Mouse (Mus musculus): Measurements from ENCODE around the gene Rapgef6. TPM values are rescaled to one million over a fixed set of nuclear protein-coding genes. Genes with fewer than 3 reads are reported as not detected.
A peak's percentile ranks its signal among the peaks of the same experiment; 100 is the strongest.

Rapgef6 gene
- polyA plus RNA-seq, 1 experiment from 2014 or later, result 20.1 TPM

DNA sequence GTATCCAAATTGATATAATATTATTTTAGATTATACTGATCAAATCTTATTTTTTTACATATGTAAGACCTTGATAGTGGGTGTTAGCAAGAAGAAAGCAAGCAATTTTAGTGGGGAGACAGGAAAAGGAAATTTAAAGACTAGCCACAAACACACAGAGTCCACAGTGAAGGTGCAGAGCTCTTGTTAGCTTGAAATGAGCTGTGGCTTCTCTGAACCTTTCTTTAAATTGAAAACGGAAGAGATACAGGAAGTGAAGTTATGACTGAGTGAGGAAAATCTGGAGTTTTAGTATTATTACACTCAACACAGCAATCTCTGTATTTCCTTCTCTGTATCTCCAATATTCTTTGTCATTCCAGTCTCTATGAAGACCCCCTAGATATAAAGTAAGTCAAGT lies 104.3 kb downstream of the Rapgef6 start:
- ATAC-seq (ENCODE audit: low read depth), result no peak
- H3K9ac ChIP-seq (ENCODE audit: low read depth, low read length), result no peak overlapping the region
- H3K27ac ChIP-seq (ENCODE audit: low read length), result no peak overlapping the region
- no peak overlapping the region for H3K4me2 ChIP-seq (ENCODE audit: low read depth, low read length)
- H3K9me3 ChIP-seq (replicated peaks; ENCODE audit: control insufficient read depth, low read length), result no peaks in the 10 kb centered on the region
- no peaks in the 10 kb centered on the region; the same call in 1 of the 2 replicates for H3K36me3 ChIP-seq (ENCODE audit: control insufficient read depth, insufficient read depth)
- 33% methylated on average over 1 of the region's 1 CpGs for WGBS (ENCODE audit: insufficient replicate concordance)
- no peaks in the 10 kb centered on the region for H3K4me1 ChIP-seq (ENCODE audit: control insufficient read depth, low read depth, low read length)
- no peak overlapping the region for H3K4me3 ChIP-seq (ENCODE audit: low read depth, low read length)
- no peaks in the 10 kb centered on the region for H3K27me3 ChIP-seq (ENCODE audit: control insufficient read depth, insufficient read depth, low read depth, low read length)

DNA sequence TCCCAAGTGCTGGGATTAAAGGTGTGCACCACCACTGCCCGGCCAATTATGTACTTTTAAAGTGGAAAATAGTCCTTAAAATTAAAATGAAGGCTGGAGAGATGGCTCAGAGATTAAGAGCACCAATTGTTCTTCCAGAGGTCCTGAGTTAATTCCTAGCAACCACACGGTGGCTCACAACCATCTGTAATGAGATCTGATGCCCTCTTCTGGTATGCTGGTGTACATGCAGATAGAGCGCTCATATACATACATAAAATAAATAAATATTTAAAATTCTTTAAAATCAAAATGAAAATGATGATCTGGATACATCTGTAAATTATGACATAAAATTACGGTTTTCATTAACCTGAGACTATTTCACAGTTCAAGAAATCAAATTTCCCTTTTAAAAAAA lies 123.8 kb downstream of the Rapgef6 start:
- Histone ChIP-seq H3K36me3 (ENCODE audit: control insufficient read depth, insufficient read depth) (peaks cover 7% of the 10 kb centered on the region; the same call in 1 of the 2 replicates), H3K27ac (ENCODE audit: low read length) (no peak overlapping the region), H3K4me3 (ENCODE audit: low read depth, low read length) (no peak overlapping the region), H3K27me3 (ENCODE audit: control insufficient read depth, insufficient read depth, low read depth, low read length) (no peaks in the 10 kb centered on the region), H3K4me1 (ENCODE audit: control insufficient read depth, low read depth, low read length) (no peaks in the 10 kb centered on the region), H3K9ac (ENCODE audit: low read depth, low read length) (no peak overlapping the region), H3K9me3 (replicated peaks; ENCODE audit: control insufficient read depth, low read length) (no peaks in the 10 kb centered on the region), H3K4me2 (ENCODE audit: low read depth, low read length) (no peak overlapping the region)
- ATAC-seq (ENCODE audit: low read depth), result no peak
- 81% methylated on average over 4 of the region's 4 CpGs for WGBS (ENCODE audit: insufficient replicate concordance)

DNA sequence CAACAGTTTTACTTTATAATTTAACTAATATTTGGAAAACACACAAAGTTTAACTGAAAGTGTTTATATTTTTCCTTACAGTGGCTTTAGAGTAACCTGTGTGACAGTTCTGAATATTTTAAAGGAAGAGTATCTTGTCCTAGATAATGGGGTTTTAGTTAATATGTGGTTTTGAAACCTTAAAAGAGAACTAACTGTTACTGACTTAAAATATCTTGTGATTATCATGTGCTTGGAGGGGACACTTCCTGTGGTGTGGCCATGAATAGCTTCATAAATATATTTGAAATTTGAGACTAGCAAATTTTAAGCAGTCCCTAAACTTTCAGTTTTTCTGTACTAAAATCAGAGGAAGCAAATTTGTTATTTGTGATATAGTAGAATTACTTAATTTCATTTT lies 125.9 kb downstream of the Rapgef6 start:
- ATAC-seq (ENCODE audit: low read depth), result no peak
- no peaks in the 10 kb centered on the region for H3K27me3 ChIP-seq (ENCODE audit: control insufficient read depth, insufficient read depth, low read depth, low read length)
- H3K4me3 ChIP-seq (ENCODE audit: low read depth, low read length), result no peak overlapping the region
- H3K4me2 ChIP-seq (ENCODE audit: low read depth, low read length), result no peak overlapping the region
- no peaks in the 10 kb centered on the region for H3K9me3 ChIP-seq (replicated peaks; ENCODE audit: control insufficient read depth, low read length)
- peaks cover 4% of the 10 kb centered on the region; the same call in 1 of the 2 replicates for H3K36me3 ChIP-seq (ENCODE audit: control insufficient read depth, insufficient read depth)
- H3K27ac ChIP-seq (ENCODE audit: low read length), result no peak overlapping the region
- no peaks in the 10 kb centered on the region for H3K4me1 ChIP-seq (ENCODE audit: control insufficient read depth, low read depth, low read length)
- H3K9ac ChIP-seq (ENCODE audit: low read depth, low read length), result no peak overlapping the region

DNA sequence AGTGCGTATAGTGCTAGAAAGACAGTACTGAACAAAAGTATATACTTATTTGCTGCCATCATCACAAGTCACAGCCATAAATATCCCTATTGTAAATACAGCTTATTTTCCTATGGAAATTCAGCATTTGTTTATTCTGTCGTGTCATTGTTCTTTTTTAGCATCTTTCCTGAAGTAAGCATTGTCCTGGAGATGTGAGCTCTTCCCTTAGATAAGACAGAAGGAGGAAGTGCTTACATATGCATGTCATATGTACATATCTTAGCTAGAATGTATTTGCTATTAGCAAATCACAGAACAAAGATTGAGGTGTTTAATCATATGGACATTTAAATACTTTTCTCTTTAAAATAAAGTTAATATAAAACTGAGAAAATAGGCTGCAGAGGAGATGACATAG lies 132.8 kb downstream of the Rapgef6 start:
- WGBS (ENCODE audit: insufficient replicate concordance), result 60% methylated on average over 2 of the region's 2 CpGs
- H3K4me1 ChIP-seq (ENCODE audit: control insufficient read depth, low read depth, low read length), result no peaks in the 10 kb centered on the region

DNA sequence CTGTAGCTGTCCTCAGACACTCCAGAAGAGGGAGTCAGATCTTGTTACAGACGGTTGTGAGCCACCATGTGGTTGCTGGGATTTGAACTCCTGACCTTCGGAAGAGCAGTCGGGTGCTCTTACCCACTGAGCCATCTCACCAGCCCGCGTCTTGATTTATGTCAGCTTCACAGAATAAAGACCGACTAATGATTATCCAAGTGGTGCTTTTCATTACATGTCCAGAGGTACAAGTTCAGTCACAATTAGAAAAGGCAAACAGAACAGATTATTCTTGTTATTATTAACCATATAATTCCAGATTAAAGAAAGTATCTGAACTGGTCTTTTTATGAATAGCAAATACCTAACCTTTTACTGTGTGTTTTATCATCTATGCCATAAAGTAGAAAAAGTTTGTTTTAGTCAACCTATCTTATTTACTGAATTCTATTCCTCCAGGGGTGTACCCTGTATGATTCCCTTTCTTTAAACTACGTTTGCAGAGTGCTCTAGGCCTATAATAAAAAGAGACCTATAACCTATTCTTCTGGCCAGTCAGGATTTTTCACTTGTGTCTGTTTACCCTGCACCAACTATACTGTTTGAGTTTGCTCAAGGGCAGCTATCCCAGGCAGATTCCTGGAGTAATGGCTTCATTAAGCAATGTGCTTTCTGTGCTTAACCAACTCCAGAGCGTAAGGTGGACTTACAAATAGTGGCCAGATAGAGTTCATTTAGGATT lies 151.1 kb downstream of the Rapgef6 start:
- Histone ChIP-seq H3K27ac (ENCODE audit: low read length) (no peak overlapping the region), H3K9ac (ENCODE audit: low read depth, low read length) (no peak overlapping the region), H3K4me2 (ENCODE audit: low read depth, low read length) (no peak overlapping the region), H3K4me1 (ENCODE audit: control insufficient read depth, low read depth, low read length) (no peaks in the 10 kb centered on the region), H3K27me3 (ENCODE audit: control insufficient read depth, insufficient read depth, low read depth, low read length) (no peaks in the 10 kb centered on the region), H3K9me3 (replicated peaks; ENCODE audit: control insufficient read depth, low read length) (no peaks in the 10 kb centered on the region), H3K4me3 (ENCODE audit: low read depth, low read length) (no peak overlapping the region), H3K36me3 (ENCODE audit: control insufficient read depth, insufficient read depth) (no peaks in the 10 kb centered on the region; the same call in 1 of the 2 replicates)
- ATAC-seq (ENCODE audit: low read depth), result peak; percentile 54; the same call in 1 of the 2 replicates
- WGBS (ENCODE audit: insufficient replicate concordance), result 78% methylated on average over 8 of the region's 8 CpGs

More for the DNA sequence above, 132.8 kb downstream of the Rapgef6 start:
- peaks cover 7% of the 10 kb centered on the region for H3K36me3 ChIP-seq (ENCODE audit: control insufficient read depth, insufficient read depth)
- H3K9me3 ChIP-seq (replicated peaks; ENCODE audit: control insufficient read depth, low read length), result no peaks in the 10 kb centered on the region
- no peak overlapping the region for H3K4me3 ChIP-seq (ENCODE audit: low read depth, low read length)
- no peak for ATAC-seq (ENCODE audit: low read depth)
- no peaks in the 10 kb centered on the region for H3K27me3 ChIP-seq (ENCODE audit: control insufficient read depth, insufficient read depth, low read depth, low read length)
- H3K27ac ChIP-seq (ENCODE audit: low read length), result no peak overlapping the region
- H3K9ac ChIP-seq (ENCODE audit: low read depth, low read length), result no peak overlapping the region
- no peak overlapping the region for H3K4me2 ChIP-seq (ENCODE audit: low read depth, low read length)

DNA sequence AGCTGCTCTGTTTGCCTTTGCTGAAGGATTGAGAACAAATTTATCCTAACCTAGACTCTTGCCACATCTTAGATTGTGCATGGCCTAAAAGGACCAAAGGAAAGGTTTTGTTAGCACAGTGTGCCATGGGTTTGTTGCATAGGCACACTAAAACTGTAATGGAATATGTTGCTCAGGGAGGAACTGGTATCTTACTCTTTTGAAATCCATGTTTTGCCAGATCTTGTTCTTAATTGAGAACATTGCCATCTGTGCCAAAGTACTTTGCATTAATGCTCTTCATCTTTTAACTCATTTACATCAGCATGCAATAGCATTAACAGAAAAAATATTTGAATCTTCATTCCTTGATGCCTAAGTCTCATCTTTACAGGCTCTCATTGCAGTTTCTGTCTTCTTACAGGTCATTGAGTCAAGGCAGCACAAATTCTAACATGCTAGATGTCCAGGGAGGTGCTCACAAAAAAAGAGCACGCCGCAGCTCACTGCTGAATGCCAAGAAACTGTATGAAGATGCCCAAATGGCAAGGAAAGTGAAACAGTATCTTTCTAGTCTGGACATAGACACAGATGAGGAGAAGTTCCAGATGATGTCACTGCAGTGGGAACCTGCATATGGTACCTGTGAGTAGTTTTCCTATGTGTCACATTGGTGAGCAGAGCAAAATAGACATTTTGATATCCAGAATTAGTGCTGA lies 153.3 kb downstream of the Rapgef6 start:
- Histone ChIP-seq H3K9ac (ENCODE audit: low read depth, low read length) (no peak overlapping the region), H3K27me3 (ENCODE audit: control insufficient read depth, insufficient read depth, low read depth, low read length) (no peaks in the 10 kb centered on the region), H3K4me1 (ENCODE audit: control insufficient read depth, low read depth, low read length) (no peaks in the 10 kb centered on the region), H3K27ac (ENCODE audit: low read length) (no peak overlapping the region), H3K4me2 (ENCODE audit: low read depth, low read length) (no peak overlapping the region), H3K36me3 (ENCODE audit: control insufficient read depth, insufficient read depth) (peaks cover 7% of the 10 kb centered on the region), H3K9me3 (replicated peaks; ENCODE audit: control insufficient read depth, low read length) (no peaks in the 10 kb centered on the region), H3K4me3 (ENCODE audit: low read depth, low read length) (no peak overlapping the region)
- no peak for ATAC-seq (ENCODE audit: low read depth)
- 89% methylated on average over 2 of the region's 2 CpGs for WGBS (ENCODE audit: insufficient replicate concordance)

DNA sequence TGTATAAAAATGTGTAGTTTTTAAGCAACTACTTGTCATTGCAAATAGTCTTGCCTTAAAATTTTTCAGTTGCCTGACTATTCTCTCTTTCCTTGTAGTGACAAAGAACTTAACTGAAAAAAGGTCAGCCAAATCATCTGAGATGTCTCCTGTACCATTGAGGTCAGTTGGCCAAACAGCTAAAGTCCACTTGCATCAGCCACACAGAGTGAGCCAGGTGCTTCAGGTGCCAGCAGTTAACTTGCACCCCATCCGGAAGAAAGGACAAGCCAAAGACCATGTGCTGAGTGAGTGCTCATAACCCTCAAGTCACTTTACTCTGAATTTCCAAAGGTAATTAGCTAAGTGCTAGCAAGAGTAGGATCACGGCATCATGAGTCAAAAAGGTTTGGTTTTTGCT lies 156.5 kb downstream of the Rapgef6 start:
- Histone ChIP-seq H3K27ac (ENCODE audit: low read length) (no peak overlapping the region), H3K4me3 (ENCODE audit: low read depth, low read length) (no peak overlapping the region), H3K27me3 (ENCODE audit: control insufficient read depth, insufficient read depth, low read depth, low read length) (no peaks in the 10 kb centered on the region), H3K4me1 (ENCODE audit: control insufficient read depth, low read depth, low read length) (no peaks in the 10 kb centered on the region), H3K4me2 (ENCODE audit: low read depth, low read length) (no peak overlapping the region), H3K9me3 (replicated peaks; ENCODE audit: control insufficient read depth, low read length) (no peaks in the 10 kb centered on the region), H3K36me3 (ENCODE audit: control insufficient read depth, insufficient read depth) (peaks cover 11% of the 10 kb centered on the region), H3K9ac (ENCODE audit: low read depth, low read length) (no peak overlapping the region)
- ATAC-seq (ENCODE audit: low read depth), result no peak
- 82% methylated on average over 2 of the region's 2 CpGs for WGBS (ENCODE audit: insufficient replicate concordance)

DNA sequence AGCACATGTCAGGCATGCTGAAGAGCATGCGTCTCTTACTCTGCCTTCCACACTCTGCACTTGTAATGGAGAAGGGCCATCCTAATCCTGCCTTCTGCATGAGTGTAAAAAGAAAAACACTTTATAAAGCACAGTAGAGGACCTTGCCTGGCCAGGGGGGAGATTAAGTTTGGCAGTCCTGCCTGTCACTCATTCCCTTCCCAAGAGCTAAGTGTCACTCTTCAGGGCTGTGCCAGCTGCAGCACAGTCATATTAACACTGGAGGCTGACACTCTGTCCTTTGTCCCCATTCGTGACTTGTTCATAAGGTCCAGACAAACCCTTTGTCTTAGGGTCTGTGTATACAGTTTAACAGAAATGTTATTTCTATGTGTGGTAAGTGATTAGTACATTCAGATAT lies 162.2 kb downstream of the Rapgef6 start:
- no peaks in the 10 kb centered on the region for H3K27me3 ChIP-seq (ENCODE audit: control insufficient read depth, insufficient read depth, low read depth, low read length)
- no peak overlapping the region for H3K9ac ChIP-seq (ENCODE audit: low read depth, low read length)
- WGBS (ENCODE audit: insufficient replicate concordance), result 79% methylated on average over 2 of the region's 2 CpGs
- no peak overlapping the region for H3K4me3 ChIP-seq (ENCODE audit: low read depth, low read length)
- ATAC-seq (ENCODE audit: low read depth), result no peak
- H3K27ac ChIP-seq (ENCODE audit: low read length), result no peak overlapping the region
- peaks cover 10% of the 10 kb centered on the region for H3K36me3 ChIP-seq (ENCODE audit: control insufficient read depth, insufficient read depth)
- no peaks in the 10 kb centered on the region for H3K4me1 ChIP-seq (ENCODE audit: control insufficient read depth, low read depth, low read length)
- H3K9me3 ChIP-seq (replicated peaks; ENCODE audit: control insufficient read depth, low read length), result no peaks in the 10 kb centered on the region
- no peak overlapping the region for H3K4me2 ChIP-seq (ENCODE audit: low read depth, low read length)

DNA sequence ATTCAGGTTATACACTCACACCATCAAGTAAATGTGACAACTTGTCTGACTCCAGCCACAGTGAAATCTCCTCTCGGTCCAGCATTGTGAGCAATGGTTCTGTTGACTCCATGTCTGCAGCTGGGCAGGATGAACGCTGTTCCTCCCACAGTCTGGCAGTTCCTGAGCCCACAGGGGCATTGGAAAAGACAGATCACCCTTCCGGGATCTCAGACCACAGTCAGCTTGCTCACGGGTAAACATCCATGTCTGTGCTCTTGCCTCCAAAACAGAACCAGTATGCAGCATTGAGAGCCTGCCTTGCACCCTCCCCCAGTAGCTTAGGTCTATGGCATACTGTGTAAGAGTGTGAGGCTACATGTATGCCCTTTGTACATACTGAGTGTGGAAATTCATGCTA lies 167.5 kb downstream of the Rapgef6 start:
- Histone ChIP-seq H3K4me1 (ENCODE audit: control insufficient read depth, low read depth, low read length) (no peaks in the 10 kb centered on the region), H3K27me3 (ENCODE audit: control insufficient read depth, insufficient read depth, low read depth, low read length) (no peaks in the 10 kb centered on the region), H3K27ac (ENCODE audit: low read length) (no peak overlapping the region), H3K4me2 (ENCODE audit: low read depth, low read length) (no peak overlapping the region), H3K36me3 (ENCODE audit: control insufficient read depth, insufficient read depth) (peaks cover 11% of the 10 kb centered on the region), H3K9me3 (replicated peaks; ENCODE audit: control insufficient read depth, low read length) (no peaks in the 10 kb centered on the region), H3K4me3 (ENCODE audit: low read depth, low read length) (no peak overlapping the region), H3K9ac (ENCODE audit: low read depth, low read length) (no peak overlapping the region)
- 77% methylated on average over 4 of the region's 4 CpGs for WGBS (ENCODE audit: insufficient replicate concordance)
- no peak for ATAC-seq (ENCODE audit: low read depth)

All from liver, embryonic 16.5 days (tissue).